In the genomic region with DNA sequence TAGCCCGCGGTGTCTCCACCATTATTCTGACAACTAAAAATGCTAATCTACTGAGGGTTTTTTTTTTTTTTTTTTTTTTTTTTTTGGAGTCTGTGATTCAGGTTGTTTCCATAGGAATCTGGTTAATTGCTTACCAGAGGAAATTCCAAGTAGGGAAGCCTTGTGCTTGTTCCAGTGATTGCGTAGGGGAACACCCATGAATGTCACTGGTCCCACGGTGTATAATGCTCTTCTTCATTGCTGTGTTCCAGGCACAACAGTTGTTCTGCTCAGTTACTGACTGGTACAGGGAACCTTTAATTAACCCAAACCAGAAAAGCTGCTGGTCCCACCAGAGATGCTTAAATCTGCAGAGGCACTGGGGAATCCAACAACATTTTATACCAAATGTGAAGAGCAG, we compare ENCODE assay signal across 21 mouse cellular contexts.
A peak's percentile ranks its signal among the peaks of the same experiment; 100 is the strongest.
DNase-seq lines count a peak whose midpoint lies in the region; ATAC-seq and TF ChIP-seq lines count a peak whose summit lies in the region.
"Had no signal": no experiment of that assay in that cellular context is flagged by ENCODE, and none has a peak within 500 bp of the region (broad histone marks: within the 10 kb centered on the region; RNA-seq: fewer than 3 reads in every experiment).

No protein-coding gene starts in this region.

- TF ChIP-seq CTCF in kidney, adult 2 months (conservative IDR thresholded peaks at IDR 0.05; ENCODE audit: insufficient read depth, insufficient read length, low read depth, low read length): no peak

- H3K9ac ChIP-seq in limb, embryonic 13.5 days: no peak overlapping the region
- no peak overlapping the region for H3K9ac ChIP-seq in midbrain, embryonic 16.5 days (ENCODE audit: low read depth, low read length)
- H3K9ac ChIP-seq: forebrain, embryonic 15.5 days; hindbrain, embryonic 14.5 days; intestine, embryonic 15.5 days; lung, embryonic 14.5 days had no signal

- H3K27ac ChIP-seq in kidney, adult 2 months (ENCODE audit: insufficient read depth, low read depth, low read length): peak overlapping the region; percentile 44; the same call in 1 of the 2 replicates
- 0 out of 2 replicates have a peak overlapping the region, but pooled peaks have one; percentile 22 for H3K27ac ChIP-seq in limb, embryonic 13.5 days
- no peak overlapping the region for H3K27ac ChIP-seq in limb, embryonic 10.5 days
- H3K27ac ChIP-seq in brown adipose tissue, adult 24 weeks (replicated peaks; ENCODE audit: low read depth, low read length): peak overlapping the region; percentile 44; the same call in 1 of the 2 replicates
- no peak overlapping the region for H3K27ac ChIP-seq in midbrain, embryonic 16.5 days (ENCODE audit: low read length)
- H3K27ac ChIP-seq: hindbrain, embryonic 14.5 days; intestine, embryonic 15.5 days had no signal

- 0 out of 2 replicates have a peak, but pooled peaks cover 2% of the 10 kb centered on the region for H3K36me3 ChIP-seq in kidney, adult 2 months (ENCODE audit: control insufficient read depth, insufficient read depth, low read length)
- H3K36me3 ChIP-seq in limb, embryonic 13.5 days: peaks cover 24% of the 10 kb centered on the region
- H3K36me3 ChIP-seq in limb, embryonic 10.5 days: no peaks in the 10 kb centered on the region
- peaks cover 6% of the 10 kb centered on the region for H3K36me3 ChIP-seq in midbrain, embryonic 16.5 days (ENCODE audit: control insufficient read depth, insufficient read depth, low read length)
- H3K36me3 ChIP-seq: intestine, embryonic 15.5 days had no signal

- H3K27me3 ChIP-seq in kidney, adult 2 months (replicated peaks; ENCODE audit: control insufficient read depth, insufficient read depth, low read length): no peaks in the 10 kb centered on the region
- no peaks in the 10 kb centered on the region for H3K27me3 ChIP-seq in limb, embryonic 13.5 days
- no peaks in the 10 kb centered on the region for H3K27me3 ChIP-seq in limb, embryonic 10.5 days (ENCODE audit: low read depth, poor library complexity, severe bottlenecking)
- H3K27me3 ChIP-seq in midbrain, embryonic 16.5 days (ENCODE audit: control insufficient read depth, insufficient read depth, low read depth, low read length): no peaks in the 10 kb centered on the region
- H3K27me3 ChIP-seq: forebrain, embryonic 15.5 days; intestine, embryonic 15.5 days; Patski had no signal

- 30% methylated on average over 4 of the region's 4 CpGs for WGBS in kidney, adult 2 months
- WGBS in limb, embryonic 13.5 days: 72% methylated on average over 4 of the region's 4 CpGs
- WGBS in limb, embryonic 10.5 days: 83% methylated on average over 4 of the region's 4 CpGs
- WGBS in midbrain, embryonic 16.5 days: 66% methylated on average over 4 of the region's 4 CpGs

- ATAC-seq in limb, embryonic 13.5 days (ENCODE audit: low FRiP score, low read depth): no peak
- no peak for ATAC-seq in midbrain, embryonic 16.5 days
- ATAC-seq: forebrain, embryonic 15.5 days; Patski had no signal

- H3K4me2 ChIP-seq in limb, embryonic 13.5 days (replicated peaks): no peak overlapping the region
- peak overlapping the region; percentile 45; the same call in 1 of the 2 replicates for H3K4me2 ChIP-seq in midbrain, embryonic 16.5 days (ENCODE audit: low read length)
- H3K4me2 ChIP-seq: forebrain, embryonic 15.5 days; heart, embryonic 11.5 days; intestine, embryonic 15.5 days; liver, embryonic 11.5 days; lung, embryonic 14.5 days had no signal

- peaks cover 4% of the 10 kb centered on the region; the same call in 1 of the 2 replicates for H3K4me1 ChIP-seq in kidney, adult 2 months (ENCODE audit: control insufficient read depth, insufficient read depth, low read length)
- peaks cover 39% of the 10 kb centered on the region for H3K4me1 ChIP-seq in limb, embryonic 13.5 days
- H3K4me1 ChIP-seq in limb, embryonic 10.5 days: peaks cover 14% of the 10 kb centered on the region
- H3K4me1 ChIP-seq in brown adipose tissue, adult 24 weeks (ENCODE audit: control insufficient read depth, insufficient read depth, insufficient read length, low read length): peaks cover 7% of the 10 kb centered on the region
- H3K4me1 ChIP-seq in midbrain, embryonic 16.5 days (ENCODE audit: control insufficient read depth, insufficient read depth, low read length): peaks cover 38% of the 10 kb centered on the region

- no peaks in the 10 kb centered on the region for H3K9me3 ChIP-seq in limb, embryonic 13.5 days
- H3K9me3 ChIP-seq in limb, embryonic 10.5 days (replicated peaks): no peaks in the 10 kb centered on the region
- H3K9me3 ChIP-seq in midbrain, embryonic 16.5 days (replicated peaks; ENCODE audit: control insufficient read depth, low read length, poor library complexity, severe bottlenecking): no peaks in the 10 kb centered on the region
- H3K9me3 ChIP-seq: forebrain, embryonic 15.5 days; intestine, embryonic 15.5 days had no signal

- TF ChIP-seq POLR2A in kidney, adult 2 months (IDR thresholded peaks at IDR 0.05; ENCODE audit: low read depth, low read length): no peak

- no peak overlapping the region for H3K4me3 ChIP-seq in kidney, adult 2 months (ENCODE audit: insufficient read depth, low read depth, low read length)
- H3K4me3 ChIP-seq in limb, embryonic 13.5 days: no peak overlapping the region
- H3K4me3 ChIP-seq in limb, embryonic 10.5 days: no peak overlapping the region
- H3K4me3 ChIP-seq in brown adipose tissue, adult 24 weeks (ENCODE audit: insufficient read depth, low read depth, low read length): no peak overlapping the region
- H3K4me3 ChIP-seq in midbrain, embryonic 16.5 days (ENCODE audit: low read depth, low read length): no peak overlapping the region
- H3K4me3 ChIP-seq: forebrain, embryonic 15.5 days; intestine, embryonic 15.5 days had no signal

- peak; percentile 58 for DNase-seq in kidney, adult 2 months
- no peak for DNase-seq in kidney, postnatal 10 days
- no peak for DNase-seq in limb, embryonic 10.5 days (ENCODE audit: low spot score)
- DNase-seq in ovary, postnatal 36 days (ENCODE audit: low spot score): no peak
- DNase-seq: adrenal gland, adult 8-10 months; cerebellum, postnatal 14 days; embryo, embryonic 11 days; heart, postnatal 14 days; left cerebral cortex, postnatal 4 days; lung, embryonic 14.5 days; lung, postnatal 36 days; thymus, postnatal 36 days had no signal

Comparison
In these comparisons a context has a peak if more than half of its experiments do, and no peak if none do; other contexts are left out.
1. H3K27ac ChIP-seq: peak in kidney, adult 2 months (single experiment), limb, embryonic 13.5 days (single experiment) and brown adipose tissue, adult 24 weeks (single experiment); none in limb, embryonic 10.5 days (single experiment) and midbrain, embryonic 16.5 days (single experiment).